Mouse (Mus musculus): Measurements from ENCODE around the gene Gm10135.
"Not testable (repeated sequence)": the region's sequence is repeated elsewhere in the genome, so short reads cannot be mapped to it uniquely, and the experiment has no call there.

Gm10135 gene

DNA sequence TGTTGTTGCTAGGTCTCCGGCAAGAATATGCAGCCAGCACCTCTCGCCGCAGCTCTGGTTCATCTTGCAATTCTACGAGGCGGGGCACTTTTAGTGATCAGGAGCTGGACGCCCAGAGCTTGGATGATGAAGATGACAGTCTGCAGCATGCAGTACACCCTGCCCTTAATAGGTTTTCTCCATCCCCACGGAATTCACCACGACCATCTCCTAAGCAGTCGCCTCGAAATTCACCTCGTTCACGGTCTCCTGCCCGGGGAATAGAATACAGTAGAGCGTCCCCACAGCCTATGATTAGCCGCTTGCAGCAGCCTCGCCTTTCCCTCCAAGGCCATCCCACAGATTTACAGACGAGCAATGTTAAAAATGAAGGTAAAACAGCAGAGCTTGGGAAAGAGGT, 17.2 kb downstream of the Gm10135 start:
- no peak for DNase-seq

DNA sequence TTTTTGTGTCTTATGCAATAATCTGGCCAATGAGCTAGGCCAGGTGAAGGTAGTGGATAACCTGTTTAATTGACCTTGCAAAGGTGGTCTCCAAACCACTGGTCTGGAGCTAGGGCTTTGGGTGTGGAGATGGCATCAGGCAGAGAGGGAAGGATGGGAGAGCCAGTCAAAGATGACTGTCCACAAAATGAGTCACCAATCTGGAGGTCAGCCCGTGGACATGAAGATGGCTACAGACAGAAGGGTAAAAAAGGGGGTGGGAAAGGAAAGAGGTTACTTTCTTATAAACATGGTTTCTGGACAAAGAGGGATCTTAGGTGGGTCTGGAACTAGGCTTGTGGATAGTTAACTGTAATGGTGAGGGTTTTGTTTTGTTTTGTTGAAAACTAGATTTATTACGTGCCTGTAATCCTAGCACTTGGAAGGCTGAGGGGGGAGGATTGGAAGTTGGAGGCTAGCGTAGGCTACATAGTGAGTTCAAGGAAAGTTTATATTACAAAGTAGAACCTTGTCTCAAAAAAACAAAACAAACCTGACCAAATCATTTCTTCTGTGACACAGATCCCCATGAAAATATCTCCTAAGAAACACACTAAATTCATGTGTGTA, 20.4 kb downstream of the Gm10135 start:
- no peak for DNase-seq

DNA sequence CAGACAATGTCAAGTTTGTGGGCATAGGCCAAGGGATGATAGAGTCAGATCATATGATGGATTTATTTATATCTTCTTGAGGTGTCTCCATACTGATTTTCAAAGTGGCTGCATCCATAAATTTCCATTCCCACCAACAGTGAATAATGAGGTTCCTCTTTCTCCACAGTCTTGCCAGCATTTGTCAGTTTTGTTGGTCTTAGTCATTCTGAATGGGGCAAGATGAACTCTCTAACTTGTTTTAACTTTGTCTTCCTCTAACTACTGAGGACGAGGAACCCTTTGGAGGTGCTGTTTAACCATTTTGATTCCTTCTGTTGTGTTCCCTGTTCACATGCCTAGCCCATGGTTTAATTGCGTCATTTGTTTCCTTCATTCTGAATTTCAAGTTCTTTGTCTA, 24.2 kb downstream of the Gm10135 start:
- no peak for DNase-seq

DNA sequence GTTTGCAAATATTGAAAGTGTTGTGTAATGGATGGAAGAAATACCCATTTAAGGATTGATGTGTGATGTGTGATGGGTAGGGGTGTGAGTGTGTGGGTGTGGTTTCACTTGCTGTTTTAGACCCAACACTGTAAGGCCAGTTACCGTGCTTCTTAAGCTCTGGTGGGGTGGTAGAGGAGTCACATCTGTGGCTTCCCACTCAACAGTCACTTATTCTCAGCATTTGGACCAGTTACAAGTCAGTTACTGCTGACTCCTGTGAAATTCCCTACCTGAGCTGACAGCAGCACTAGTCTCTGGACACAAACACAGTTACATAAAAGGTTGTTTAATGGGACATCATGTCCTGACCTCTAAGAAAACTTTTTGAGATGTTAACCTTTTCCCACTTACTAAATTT, 26.4 kb downstream of the Gm10135 start:
- DNase-seq, result no peak

DNA sequence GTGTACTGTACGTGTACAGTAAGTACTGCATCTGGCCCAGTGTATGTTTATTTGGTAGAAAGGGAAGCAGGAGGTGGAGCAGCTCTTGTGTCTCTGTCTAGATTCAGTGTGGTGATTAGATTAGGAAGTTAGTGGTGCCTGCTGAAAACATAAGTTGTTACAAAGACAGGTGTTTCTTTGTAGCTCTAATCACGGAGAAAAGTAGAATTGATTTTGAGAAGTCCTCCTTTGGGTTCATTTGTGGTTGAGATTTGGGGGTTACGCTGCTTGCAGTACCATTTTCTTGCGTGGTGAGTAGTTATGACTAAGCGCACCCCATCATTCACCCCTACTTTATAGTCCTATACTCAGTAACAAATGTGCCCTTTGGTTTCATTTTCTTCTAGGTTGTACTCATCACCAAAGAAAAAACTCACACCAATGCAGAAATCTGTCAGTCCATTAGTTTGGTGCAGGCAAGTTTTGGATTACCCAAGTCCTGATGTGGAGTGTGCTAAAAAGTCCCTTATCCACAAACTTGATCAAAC, 33.5 kb downstream of the Gm10135 start:
- no peak for DNase-seq

DNA sequence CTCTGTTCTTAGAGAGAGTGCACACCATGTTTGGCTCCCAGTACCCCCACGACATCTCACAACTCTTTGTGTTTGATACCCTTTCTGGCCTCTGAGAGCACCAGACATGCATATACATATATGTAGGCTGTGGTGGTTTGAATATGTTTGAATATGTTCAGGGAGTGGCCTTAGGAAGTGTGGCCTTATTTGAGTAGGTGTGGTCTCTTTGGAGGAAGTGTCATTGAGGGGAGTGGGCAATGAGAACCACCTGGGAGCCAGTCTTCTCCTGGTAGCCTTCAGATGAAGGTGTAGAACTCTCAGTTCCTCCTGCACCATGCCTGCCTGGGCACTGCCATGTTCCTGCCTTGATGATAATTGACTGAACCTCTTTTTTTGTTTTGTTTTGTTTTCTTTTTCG, 35.2 kb downstream of the Gm10135 start:
- no peak for DNase-seq

DNA sequence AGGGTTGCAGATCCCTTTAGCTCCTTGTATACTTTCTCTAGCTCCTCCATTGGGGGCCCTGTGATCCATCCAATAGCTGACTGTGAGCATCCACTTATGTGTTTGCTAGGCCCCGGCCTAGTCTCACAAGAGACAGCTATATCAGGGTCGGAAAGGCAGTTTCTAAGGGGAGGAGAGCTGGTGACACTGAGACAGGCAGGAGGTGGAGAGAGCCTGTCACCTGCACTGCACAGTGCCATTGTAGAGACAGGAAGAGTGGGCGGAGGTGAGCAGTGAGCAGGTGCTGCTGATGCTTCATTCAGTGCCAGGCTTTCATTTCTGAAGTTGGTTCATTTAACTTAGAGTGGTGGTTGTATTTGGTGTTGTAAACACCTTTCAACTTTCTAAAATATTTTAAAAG, 36.1 kb downstream of the Gm10135 start:
- DNase-seq, result not testable (repeated sequence)

DNA sequence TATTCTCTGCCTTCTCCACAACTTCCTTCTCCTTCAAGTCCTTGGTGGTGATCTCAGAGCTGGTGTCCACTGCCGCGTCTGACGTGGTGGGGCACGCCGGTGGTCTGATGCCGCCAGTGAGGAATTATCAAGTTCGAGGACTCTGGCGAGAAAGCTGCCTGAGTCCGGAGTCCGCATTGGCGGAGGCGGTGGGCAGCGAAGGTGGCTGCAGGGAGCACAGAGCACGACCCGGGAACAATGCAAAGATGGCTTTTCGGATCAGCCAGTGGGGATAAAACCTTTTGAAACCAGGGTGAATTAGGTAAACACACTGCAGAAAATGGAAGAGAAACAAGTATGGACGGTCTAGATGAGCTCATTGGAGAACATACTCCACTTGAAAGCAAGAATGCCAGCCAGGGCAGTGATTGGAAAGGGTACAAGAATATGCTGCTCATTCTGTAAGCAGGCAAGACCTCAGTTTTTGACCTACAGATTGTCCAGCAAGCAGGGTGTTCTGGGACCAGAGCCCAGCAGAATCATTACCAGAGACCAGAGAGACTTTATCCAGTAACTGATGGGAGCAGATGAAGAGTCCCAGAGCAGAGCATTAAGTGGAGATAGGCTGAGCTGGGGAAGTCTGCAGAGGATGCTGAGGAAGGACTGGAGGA, 41.4 kb downstream of the Gm10135 start:
- DNase-seq, result peak in 1 of 2 experiments; percentile 18

DNA sequence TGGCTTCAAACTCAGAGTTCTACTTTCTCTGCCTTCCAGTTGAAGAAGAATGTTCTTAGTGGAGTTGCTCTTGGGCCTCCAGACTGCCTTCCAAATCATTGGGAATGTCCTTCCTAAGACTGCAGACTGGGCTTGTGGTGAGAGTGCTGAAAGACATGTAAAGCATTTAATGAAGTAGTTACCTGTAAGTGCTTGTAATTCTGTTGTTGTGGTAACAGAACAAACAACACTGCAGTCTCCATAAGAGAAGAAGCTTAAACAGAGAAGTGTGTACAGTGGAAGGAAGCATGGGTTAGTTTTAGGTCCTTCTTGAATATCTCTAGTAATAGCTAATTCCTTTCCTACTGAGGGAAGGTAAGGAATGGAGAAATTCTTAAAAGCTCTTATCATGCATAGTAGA, 47.4 kb downstream of the Gm10135 start:
- DNase-seq, result no peak

DNA sequence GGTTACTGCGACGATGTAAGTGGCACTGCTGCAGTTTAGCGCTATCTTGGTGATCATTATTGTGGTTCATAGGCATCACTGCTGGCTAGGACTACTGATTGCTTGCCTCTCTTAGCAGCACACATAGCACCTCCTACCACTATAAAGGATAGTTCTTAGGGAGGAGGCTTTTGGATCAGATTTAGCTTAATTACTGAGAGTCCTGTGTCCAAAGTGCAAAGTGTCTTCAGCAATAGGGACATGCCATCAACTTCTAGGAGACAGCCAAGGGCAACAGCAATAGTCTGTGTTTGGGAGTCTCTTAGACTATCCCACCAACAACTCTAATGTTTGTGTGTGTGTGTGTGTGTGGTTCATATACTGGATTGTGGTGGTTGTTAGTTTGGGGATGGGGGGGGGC, 51.7 kb downstream of the Gm10135 start:
- DNase-seq, result no peak

DNA sequence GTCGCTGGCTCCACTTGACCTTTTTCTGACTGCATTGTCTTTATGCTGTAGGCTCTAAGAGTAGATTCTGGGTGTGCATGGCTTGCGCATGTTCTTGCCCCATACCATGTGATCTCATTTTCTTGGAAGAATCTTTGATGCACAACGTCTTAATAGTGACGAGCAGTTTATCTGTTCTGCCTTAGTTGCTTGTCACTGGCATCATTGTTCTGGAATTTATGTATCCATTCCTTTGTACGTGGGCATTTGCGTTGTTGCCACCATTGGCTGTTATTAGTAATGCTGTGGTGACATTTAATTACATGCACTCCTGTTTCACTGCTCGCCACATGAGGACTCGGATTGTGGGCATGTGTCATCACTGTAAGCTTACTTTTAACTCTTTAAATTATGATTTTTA, 53.3 kb downstream of the Gm10135 start:
- DNase-seq, result no peak

DNA sequence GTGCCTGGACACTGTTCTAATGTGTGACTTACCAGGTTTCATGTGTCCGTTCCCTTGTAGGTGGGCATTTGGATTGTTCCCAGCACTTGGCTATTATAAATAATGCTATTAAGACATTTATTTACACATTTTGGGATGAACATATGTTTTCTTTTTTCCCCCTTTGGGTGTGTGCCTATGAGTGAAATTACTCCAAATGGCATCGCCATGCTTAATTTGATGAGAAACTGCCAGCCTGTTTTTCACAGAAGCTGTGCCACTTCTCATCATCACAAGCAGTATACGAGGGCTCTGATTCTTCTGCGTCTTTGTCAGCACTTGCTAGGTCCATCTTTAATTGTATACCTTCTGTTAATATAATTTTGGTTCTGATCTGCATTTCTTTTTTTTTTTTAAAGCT, 54.1 kb downstream of the Gm10135 start:
- DNase-seq, result no peak

DNA sequence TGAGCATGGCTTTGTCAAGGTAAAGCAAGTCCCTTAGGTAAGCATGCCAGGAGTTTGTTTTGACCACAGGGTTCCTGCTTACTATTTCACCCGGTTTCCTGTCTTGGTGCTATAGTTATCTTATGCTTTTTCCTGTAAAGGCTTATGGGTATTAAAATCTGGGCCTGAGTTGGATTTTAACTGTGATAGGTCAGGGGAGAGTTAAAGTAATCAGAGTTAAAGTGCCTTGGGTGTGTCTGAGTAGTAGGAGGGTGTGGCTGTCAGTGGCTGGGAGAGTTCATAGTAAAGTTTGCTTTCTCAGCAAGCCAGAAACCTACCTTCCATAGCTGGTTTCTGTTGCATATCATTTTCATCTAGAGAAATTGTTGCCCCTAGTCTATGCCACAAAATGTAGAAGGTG, 57.7 kb downstream of the Gm10135 start:
- DNase-seq, result no peak

DNA sequence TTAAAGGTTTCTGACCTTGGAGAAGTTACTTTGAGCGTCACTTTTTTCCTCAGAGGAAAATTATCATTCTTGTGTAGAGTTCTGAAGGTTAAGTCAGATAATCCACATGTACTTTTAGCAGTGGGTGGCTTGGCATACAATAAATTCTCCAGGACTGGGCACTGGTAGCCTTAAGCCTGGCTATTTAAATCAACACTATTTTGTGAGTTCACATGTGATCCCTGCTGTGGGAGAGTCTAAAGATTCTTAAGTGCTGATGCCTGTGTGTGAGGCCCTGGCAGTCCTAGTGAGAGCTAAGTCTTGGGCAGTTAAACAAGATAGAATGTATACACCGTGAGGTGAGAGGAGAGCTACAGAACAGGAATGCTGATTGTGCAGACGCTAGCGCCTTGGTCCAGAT, 58.5 kb downstream of the Gm10135 start:
- DNase-seq, result no peak

Measured in cerebellum, postnatal 25 days (tissue).